In genomic region chr11:108243633-108244032, GRCm38 (mm10) we compare ENCODE assay signal across 20 mouse cellular contexts.
A peak's percentile ranks its signal among the peaks of the same experiment; 100 is the strongest.
DNase-seq lines count a peak whose midpoint lies in the region; ATAC-seq lines count a peak whose summit lies in the region.
"Had no signal": no experiment of that assay in that cellular context is flagged by ENCODE, and none has a peak within 500 bp of the region (broad histone marks: within the 10 kb centered on the region; RNA-seq: fewer than 3 reads in every experiment).

No protein-coding gene starts in this region.

- H3K36me3 ChIP-seq in heart, embryonic 10.5 days: no peaks in the 10 kb centered on the region
- H3K36me3 ChIP-seq in hindbrain, embryonic 13.5 days: no peaks in the 10 kb centered on the region
- no peaks in the 10 kb centered on the region for H3K36me3 ChIP-seq in hindbrain, embryonic 12.5 days
- no peaks in the 10 kb centered on the region for H3K36me3 ChIP-seq in liver, embryonic 11.5 days (ENCODE audit: control insufficient read depth, insufficient read depth, low read length)
- H3K36me3 ChIP-seq in neural tube, embryonic 15.5 days: no peaks in the 10 kb centered on the region
- H3K36me3 ChIP-seq: forebrain, embryonic 10.5 days; heart, embryonic 13.5 days; intestine, embryonic 15.5 days had no signal

- peaks cover 89% of the 10 kb centered on the region for H3K4me1 ChIP-seq in heart, embryonic 10.5 days
- peaks cover 27% of the 10 kb centered on the region for H3K4me1 ChIP-seq in hindbrain, embryonic 13.5 days (replicated peaks)
- peaks cover 6% of the 10 kb centered on the region for H3K4me1 ChIP-seq in hindbrain, embryonic 12.5 days
- H3K4me1 ChIP-seq in liver, embryonic 11.5 days (replicated peaks; ENCODE audit: control insufficient read depth, insufficient read depth, low read length): peaks cover 45% of the 10 kb centered on the region
- H3K4me1 ChIP-seq in neural tube, embryonic 15.5 days: peaks cover 27% of the 10 kb centered on the region

- H3K27ac ChIP-seq in heart, embryonic 10.5 days: peak overlapping the region; percentile 31; the same call in 1 of the 2 replicates
- H3K27ac ChIP-seq in hindbrain, embryonic 13.5 days: peak overlapping the region; percentile 27; the same call in 1 of the 2 replicates
- H3K27ac ChIP-seq in hindbrain, embryonic 12.5 days: no peak overlapping the region
- peak overlapping the region; percentile 28; the same call in 1 of the 2 replicates for H3K27ac ChIP-seq in liver, embryonic 11.5 days (ENCODE audit: low read depth, low read length)
- no peak overlapping the region for H3K27ac ChIP-seq in neural tube, embryonic 15.5 days (replicated peaks)
- H3K27ac ChIP-seq: forebrain, embryonic 10.5 days; forebrain, embryonic 13.5 days; heart, embryonic 13.5 days had no signal

- H3K4me2 ChIP-seq in hindbrain, embryonic 13.5 days: no peak overlapping the region
- H3K4me2 ChIP-seq in hindbrain, embryonic 12.5 days (replicated peaks): no peak overlapping the region
- no peak overlapping the region for H3K4me2 ChIP-seq in liver, embryonic 11.5 days
- H3K4me2 ChIP-seq in neural tube, embryonic 15.5 days: no peak overlapping the region
- H3K4me2 ChIP-seq: forebrain, embryonic 13.5 days; heart, embryonic 13.5 days; intestine, embryonic 15.5 days had no signal

- H3K9ac ChIP-seq in hindbrain, embryonic 13.5 days: no peak overlapping the region
- H3K9ac ChIP-seq in hindbrain, embryonic 12.5 days: no peak overlapping the region
- H3K9ac ChIP-seq in liver, embryonic 11.5 days (ENCODE audit: low read depth, low read length): no peak overlapping the region
- no peak overlapping the region for H3K9ac ChIP-seq in neural tube, embryonic 15.5 days (replicated peaks)
- H3K9ac ChIP-seq: forebrain, embryonic 13.5 days; heart, embryonic 13.5 days; intestine, embryonic 15.5 days had no signal

- no peak overlapping the region for H3K4me3 ChIP-seq in heart, embryonic 10.5 days
- H3K4me3 ChIP-seq in hindbrain, embryonic 13.5 days: no peak overlapping the region
- H3K4me3 ChIP-seq in hindbrain, embryonic 12.5 days: no peak overlapping the region
- H3K4me3 ChIP-seq in liver, embryonic 11.5 days (ENCODE audit: low read depth, low read length): no peak overlapping the region
- H3K4me3 ChIP-seq in neural tube, embryonic 15.5 days (replicated peaks): no peak overlapping the region
- H3K4me3 ChIP-seq: forebrain, embryonic 10.5 days; forebrain, embryonic 13.5 days; heart, embryonic 13.5 days; intestine, embryonic 15.5 days had no signal

- no peak for ATAC-seq in hindbrain, embryonic 13.5 days (ENCODE audit: low FRiP score)
- ATAC-seq in hindbrain, embryonic 12.5 days (ENCODE audit: low FRiP score): no peak
- ATAC-seq in liver, embryonic 11.5 days (replicated peaks; ENCODE audit: low FRiP score): no peak
- ATAC-seq in neural tube, embryonic 15.5 days (ENCODE audit: low FRiP score): peak; percentile 55; the same call in 1 of the 2 replicates
- ATAC-seq: forebrain, embryonic 13.5 days; forebrain, embryonic 16.5 days; intestine, embryonic 15.5 days; Patski had no signal

- no peaks in the 10 kb centered on the region for H3K9me3 ChIP-seq in heart, embryonic 10.5 days
- no peaks in the 10 kb centered on the region for H3K9me3 ChIP-seq in hindbrain, embryonic 13.5 days
- H3K9me3 ChIP-seq in hindbrain, embryonic 12.5 days (replicated peaks): no peaks in the 10 kb centered on the region
- H3K9me3 ChIP-seq in liver, embryonic 11.5 days (ENCODE audit: control insufficient read depth, low read length): no peaks in the 10 kb centered on the region
- H3K9me3 ChIP-seq in neural tube, embryonic 15.5 days (replicated peaks): no peaks in the 10 kb centered on the region
- H3K9me3 ChIP-seq: forebrain, embryonic 10.5 days; forebrain, embryonic 13.5 days; heart, embryonic 13.5 days; intestine, embryonic 15.5 days had no signal

- WGBS in heart, embryonic 10.5 days: 21% methylated on average over 2 of the region's 2 CpGs
- 20% methylated on average over 2 of the region's 2 CpGs for WGBS in hindbrain, embryonic 13.5 days
- 18% methylated on average over 2 of the region's 2 CpGs for WGBS in hindbrain, embryonic 12.5 days
- 25% methylated on average over 2 of the region's 2 CpGs for WGBS in liver, embryonic 11.5 days
- 4% methylated on average over 2 of the region's 2 CpGs for WGBS in neural tube, embryonic 15.5 days

- no peaks in the 10 kb centered on the region for H3K27me3 ChIP-seq in heart, embryonic 10.5 days (ENCODE audit: insufficient read depth, poor library complexity, severe bottlenecking)
- H3K27me3 ChIP-seq in hindbrain, embryonic 13.5 days: no peaks in the 10 kb centered on the region
- H3K27me3 ChIP-seq in hindbrain, embryonic 12.5 days: 0 out of 2 replicates have a peak, but pooled peaks cover 3% of the 10 kb centered on the region
- no peaks in the 10 kb centered on the region for H3K27me3 ChIP-seq in liver, embryonic 11.5 days (replicated peaks; ENCODE audit: control insufficient read depth, insufficient read depth, low read length)
- H3K27me3 ChIP-seq in neural tube, embryonic 15.5 days (replicated peaks): no peaks in the 10 kb centered on the region
- H3K27me3 ChIP-seq: forebrain, embryonic 13.5 days; heart, embryonic 13.5 days; intestine, embryonic 15.5 days; Patski had no signal

- no peak for DNase-seq in heart, embryonic 10.5 days (ENCODE audit: low spot score)
- no peak for DNase-seq in heart, adult 18-20 months
- DNase-seq in liver, embryonic 11.5 days (ENCODE audit: low spot score): no peak
- DNase-seq in liver: no peak
- no peak for DNase-seq in neural tube, embryonic 10.5 days (ENCODE audit: extremely low spot score, low spot score)
- DNase-seq: adrenal gland, postnatal 10 days; adrenal gland, postnatal 36 days; cerebellum, adult 18-20 months; cerebellum, adult 9-10 months; gastrocnemius, postnatal 10 days; gastrocnemius, postnatal 36 days had no signal

Comparison
In these comparisons a context has a peak if more than half of its experiments do, and no peak if none do; other contexts are left out.
1. H3K27ac ChIP-seq: peak in heart, embryonic 10.5 days (single experiment), hindbrain, embryonic 13.5 days (single experiment) and liver, embryonic 11.5 days (single experiment); none in hindbrain, embryonic 12.5 days (single experiment) and neural tube, embryonic 15.5 days (single experiment).